Mouse (Mus musculus) Patski (cell line): ENCODE measurements around the gene Ifi27. TPM values are rescaled to one million over a fixed set of nuclear protein-coding genes. Genes with fewer than 3 reads are reported as not detected.

Experiments
- ATAC-seq: fragments of 100-300 bp; one replicate; pipeline ENCODE4 v1.8.0; 2021
- CTCF ChIA-PET: fragments of 350-600 bp; sonication (Branson Sonifier 250); formaldehyde crosslinking; loops from one replicate; lab custom pipeline; 2022; ENCODE audit warnings: inconsistent platforms; lab: Charles Lee
- POLR2A ChIA-PET: fragments of 350-600 bp; sonication (Branson Sonifier 250); formaldehyde crosslinking; loops from one replicate; lab custom pipeline; 2022; ENCODE audit warnings: antibody characterized with exemption, inconsistent platforms; lab: Charles Lee
- DNase-seq: peaks from one replicate; pipeline ENCODE4 v3.0.0-alpha.2; 2011; ENCODE audit warnings: low read depth, low spot score
- H3K27me3 ChIP-seq: fragments of 371-371 bp; one replicate; pipeline ENCODE4 v1.5.1; 2021
- CTCF ChIP-seq: fragments of 100-300 bp; IDR thresholded peaks from one replicate; pipeline ENCODE4 v1.5.1; 2021
- in situ Hi-C: fragments of 300-500 bp; cut with MboI; formaldehyde crosslinking; loops from 3 replicates; pipeline ENCODE4 v1.11.1; 2018; ENCODE audit warnings: low pct_unique_long_range_greater_than_20kb, mixed read lengths
- polyA plus RNA-seq: library from polyadenylated mRNA; unstranded; gene quantifications from one replicate; pipeline ENCODE4 v1.2.3, GENCODE M21; 2021

The Ifi27 gene
- 83.4 TPM for polyA plus RNA-seq

- in situ Hi-C loops: no loop called here
- ATAC-seq: peak; percentile 95
- peak; percentile 10 for DNase-seq
- TF ChIP-seq CTCF: no peak
- CTCF ChIA-PET: interaction anchor here (1.2 to 2.3 kb wide), 3 partner anchors 9 to 85 kb away, joined by 3 to 8 read pairs (median 3); partner anchors contain the start of gene Ddx24
- POLR2A ChIA-PET: interaction anchor here (0.8 kb wide), 1 partner anchor 10 kb away, joined by 3 read pairs; the partner anchor contains the start of gene Ifi27l2a
- H3K27me3 ChIP-seq: peaks cover 4% of the 10 kb centered on the region
Observed at GRCm38 (mm10) chr12:103433986-103434731, at the start of gene Ifi27. Gene Ifi27 (plus strand): TSS chr12:103434211.

GRCm38 (mm10) chr12:103388505-103389347, 45.3 kb upstream of the Ifi27 start, which contains the start of gene Otub2:
Gene Otub2 (plus strand): TSS chr12:103388682.
- no peaks in the 10 kb centered on the region for H3K27me3 ChIP-seq
- in situ Hi-C loops: no loop called here
- ATAC-seq (peak; percentile 99), DNase-seq (peak; percentile 83)
- no peak for TF ChIP-seq CTCF
- POLR2A ChIA-PET: no interaction called here
- CTCF ChIA-PET: interaction anchor here (1.2 to 1.6 kb wide), 3 partner anchors 9 to 40 kb away, joined by 3 to 4 read pairs (median 3); no protein-coding TSS in a partner anchor

- DNase-seq: no peak
- TF ChIP-seq CTCF: no peak
- in situ Hi-C loops: no loop called here
- CTCF ChIA-PET: interaction anchor here (1.2 kb wide), 1 partner anchor 8 kb away, joined by 3 read pairs; no protein-coding TSS in a partner anchor
- POLR2A ChIA-PET: no interaction called here
- no peak for ATAC-seq
- no peaks in the 10 kb centered on the region for H3K27me3 ChIP-seq
Observed at GRCm38 (mm10) chr12:103389348-103389727, 44.7 kb upstream of the Ifi27 start.

GRCm38 (mm10) chr12:103389982-103390381, 44.0 kb upstream of the Ifi27 start:
- ChIA-PET POLR2A (no interaction called here), CTCF (no interaction called here)
- TF ChIP-seq CTCF: no peak
- no peak for ATAC-seq
- DNase-seq: no peak
- H3K27me3 ChIP-seq: no peaks in the 10 kb centered on the region
- in situ Hi-C loops: no loop called here

GRCm38 (mm10) chr12:103391098-103391497, 42.9 kb upstream of the Ifi27 start:
- in situ Hi-C loops: no loop called here
- CTCF ChIA-PET: interaction anchor here (0.8 to 1.2 kb wide), 2 partner anchors 10 to 11 kb away, joined by 3 read pairs; no protein-coding TSS in a partner anchor
- no peak for TF ChIP-seq CTCF
- DNase-seq (no peak), ATAC-seq (no peak)
- H3K27me3 ChIP-seq: no peaks in the 10 kb centered on the region
- POLR2A ChIA-PET: interaction anchor here (0.8 kb wide), 1 partner anchor 14 kb away, joined by 3 read pairs; no protein-coding TSS in a partner anchor

- in situ Hi-C loops: no loop called here
- DNase-seq: no peak
- no peaks in the 10 kb centered on the region for H3K27me3 ChIP-seq
- ATAC-seq: no peak
- TF ChIP-seq CTCF: no peak
- ChIA-PET POLR2A (no interaction called here), CTCF (no interaction called here)
Observed at GRCm38 (mm10) chr12:103393528-103393927, 40.5 kb upstream of the Ifi27 start.

GRCm38 (mm10) chr12:103395486-103396275, 38.3 kb upstream of the Ifi27 start:
- POLR2A ChIA-PET: interaction anchor here (0.7 kb wide), 1 partner anchor 232 kb away, joined by 3 read pairs; no protein-coding TSS in a partner anchor
- DNase-seq (no peak), ATAC-seq (peak; percentile 70)
- in situ Hi-C loops: no loop called here
- CTCF ChIA-PET: no interaction called here
- TF ChIP-seq CTCF: no peak
- no peaks in the 10 kb centered on the region for H3K27me3 ChIP-seq

GRCm38 (mm10) chr12:103396751-103397150, 37.3 kb upstream of the Ifi27 start:
- ChIA-PET POLR2A (no interaction called here), CTCF (interaction anchor here (1.1 kb wide), 1 partner anchor 8 kb away, joined by 3 read pairs; no protein-coding TSS in a partner anchor)
- in situ Hi-C loops: no loop called here
- H3K27me3 ChIP-seq: no peaks in the 10 kb centered on the region
- no peak for TF ChIP-seq CTCF
- ATAC-seq: no peak
- no peak for DNase-seq

GRCm38 (mm10) chr12:103404131-103404530, 29.9 kb upstream of the Ifi27 start:
- CTCF ChIA-PET: no interaction called here
- ATAC-seq (no peak), DNase-seq (no peak)
- TF ChIP-seq CTCF: no peak
- H3K27me3 ChIP-seq: no peaks in the 10 kb centered on the region
- POLR2A ChIA-PET: no interaction called here
- in situ Hi-C loops: no loop called here

- DNase-seq (no peak), ATAC-seq (no peak)
- TF ChIP-seq CTCF: no peak
- no peaks in the 10 kb centered on the region for H3K27me3 ChIP-seq
- ChIA-PET POLR2A (no interaction called here), CTCF (interaction anchor here (1.9 kb wide), 1 partner anchor 18 kb away, joined by 6 read pairs; the partner anchor contains the start of gene Ddx24)
- in situ Hi-C loops: no loop called here
Observed at GRCm38 (mm10) chr12:103407720-103408119, 26.3 kb upstream of the Ifi27 start, which contains the start of gene 9330161L09Rik. Gene 9330161L09Rik (minus strand): TSS chr12:103407820.
